Mouse (Mus musculus) hematopoietic stem cell, adult 5-6 weeks (primary cell): ENCODE results near the gene Bnc2. TPM values are rescaled to one million over a fixed set of nuclear protein-coding genes. Genes with fewer than 3 reads are reported as not detected.

Experiments used
- ATAC-seq, 2 experiments: fragments of 125-278 bp in 1 of 2; replicated peaks in 1 of 2; 2 replicates each; pipeline ENCODE4 v1.8.0; 2016 to 2017; ENCODE audit warnings: inconsistent platforms in 2 of 2, mild to moderate bottlenecking in 2 of 2, moderate number of reproducible peaks in 2 of 2, low read depth in 1 of 2, moderate TSS enrichment in 1 of 2; ENCODE audit not compliant: low FRiP score in 2 of 2, poor library complexity in 2 of 2, severe bottlenecking in 2 of 2, insufficient read depth in 1 of 2, low TSS enrichment in 1 of 2
- total RNA-seq: library from RNA; stranded (forward); fragments of 172-1452, 232-1000 nt; gene quantifications from 2 replicates; pipeline ENCODE4 v1.2.3, GENCODE M21; 2017

Bnc2 gene
- total RNA-seq, 1 experiment from 2014 or later, result not detected

DNA sequence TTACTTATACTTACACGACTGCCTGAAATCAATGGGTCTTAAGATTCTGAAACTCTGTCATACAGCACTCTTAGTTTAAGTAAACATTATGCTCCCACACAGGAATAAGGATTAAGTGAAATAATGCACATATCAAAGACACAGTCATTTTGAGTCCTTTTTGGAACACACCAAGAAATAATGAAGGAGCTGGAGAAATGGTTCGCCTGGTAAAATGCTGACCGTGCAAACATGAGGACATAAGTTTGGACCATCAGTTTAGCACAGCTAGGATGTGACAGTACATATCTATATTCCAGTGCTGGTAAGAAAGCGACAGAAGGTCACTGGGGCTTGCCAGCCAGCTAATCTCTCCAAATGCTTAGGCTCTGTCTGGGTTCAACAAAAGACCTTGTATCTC is 205.7 kb downstream of the Bnc2 start:
- no peak for ATAC-seq

GRCm38 (mm10) chr4:84467722-84468121 is 207.4 kb downstream of the Bnc2 start:
- ATAC-seq, result no peak

- ATAC-seq, result no peak
These were observed 216.9 kb downstream of the Bnc2 start for GRCm38 (mm10) chr4:84458218-84458560.

GRCm38 (mm10) chr4:84457512-84458217 is 217.4 kb downstream of the Bnc2 start:
- ATAC-seq, result no peak

DNA sequence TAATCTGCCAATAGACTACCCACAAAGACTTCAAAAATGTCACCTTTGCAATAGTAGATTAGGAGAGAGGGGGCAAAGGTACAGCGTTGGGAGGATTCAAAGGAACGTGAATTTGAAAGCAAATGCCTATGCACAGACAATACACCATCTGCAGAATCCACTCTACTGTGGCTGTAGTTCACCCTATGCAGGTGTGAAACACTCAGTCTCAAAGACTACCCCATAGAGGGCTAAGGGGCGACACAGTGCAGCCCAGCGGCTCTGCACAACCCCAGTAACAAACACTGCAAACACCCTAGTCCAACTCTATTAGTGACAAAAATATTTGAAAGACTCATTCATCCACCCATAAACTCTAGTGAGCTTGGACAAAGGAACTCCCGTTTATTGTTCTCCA is 218.2 kb downstream of the Bnc2 start:
- no peak for ATAC-seq

GRCm38 (mm10) chr4:84456198-84456852 is 218.8 kb downstream of the Bnc2 start:
- no peak for ATAC-seq

GRCm38 (mm10) chr4:84454493-84454892 is 220.6 kb downstream of the Bnc2 start:
- no peak for ATAC-seq

DNA sequence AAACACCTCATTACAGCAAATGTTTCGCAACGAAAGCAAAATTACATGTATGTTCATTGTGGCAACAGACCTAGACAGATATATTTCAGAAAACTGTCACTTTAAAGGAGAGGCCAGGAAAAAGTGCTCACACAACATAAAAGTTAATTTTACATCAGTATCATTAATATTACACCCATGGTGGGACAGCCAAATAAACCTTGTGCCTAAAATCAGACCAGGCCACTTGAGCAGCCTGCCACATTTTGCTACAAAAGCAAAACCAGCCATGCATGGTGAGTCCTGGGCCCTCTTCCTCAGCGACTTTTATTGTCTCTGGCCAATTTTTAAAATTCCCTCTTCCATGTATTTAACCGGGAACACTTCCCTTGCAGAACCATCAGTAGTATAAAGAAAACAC is 221.5 kb downstream of the Bnc2 start:
- no peak for ATAC-seq

GRCm38 (mm10) chr4:84452642-84453041 is 222.4 kb downstream of the Bnc2 start:
- ATAC-seq, result no peak

GRCm38 (mm10) chr4:84449246-84450005 is 225.6 kb downstream of the Bnc2 start:
- ATAC-seq, result no peak

DNA sequence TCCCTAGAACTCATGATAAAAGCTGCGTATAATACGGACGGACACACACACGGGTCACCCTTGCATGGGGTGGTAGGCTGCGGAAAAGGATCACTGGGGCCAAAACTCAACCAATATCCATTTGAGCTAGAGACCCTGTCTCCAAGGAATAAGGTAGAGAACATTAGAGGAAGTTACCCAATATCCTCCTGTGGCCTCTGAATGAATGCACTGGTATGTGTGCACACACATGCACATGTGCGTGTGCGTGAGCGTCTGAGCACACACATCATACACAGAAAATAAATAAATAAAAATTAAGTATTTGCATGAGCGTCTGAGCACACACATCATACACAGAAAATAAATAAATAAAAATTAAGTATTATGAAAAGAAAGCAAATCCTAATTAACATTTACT is 241.8 kb downstream of the Bnc2 start:
- no peak for ATAC-seq

DNA sequence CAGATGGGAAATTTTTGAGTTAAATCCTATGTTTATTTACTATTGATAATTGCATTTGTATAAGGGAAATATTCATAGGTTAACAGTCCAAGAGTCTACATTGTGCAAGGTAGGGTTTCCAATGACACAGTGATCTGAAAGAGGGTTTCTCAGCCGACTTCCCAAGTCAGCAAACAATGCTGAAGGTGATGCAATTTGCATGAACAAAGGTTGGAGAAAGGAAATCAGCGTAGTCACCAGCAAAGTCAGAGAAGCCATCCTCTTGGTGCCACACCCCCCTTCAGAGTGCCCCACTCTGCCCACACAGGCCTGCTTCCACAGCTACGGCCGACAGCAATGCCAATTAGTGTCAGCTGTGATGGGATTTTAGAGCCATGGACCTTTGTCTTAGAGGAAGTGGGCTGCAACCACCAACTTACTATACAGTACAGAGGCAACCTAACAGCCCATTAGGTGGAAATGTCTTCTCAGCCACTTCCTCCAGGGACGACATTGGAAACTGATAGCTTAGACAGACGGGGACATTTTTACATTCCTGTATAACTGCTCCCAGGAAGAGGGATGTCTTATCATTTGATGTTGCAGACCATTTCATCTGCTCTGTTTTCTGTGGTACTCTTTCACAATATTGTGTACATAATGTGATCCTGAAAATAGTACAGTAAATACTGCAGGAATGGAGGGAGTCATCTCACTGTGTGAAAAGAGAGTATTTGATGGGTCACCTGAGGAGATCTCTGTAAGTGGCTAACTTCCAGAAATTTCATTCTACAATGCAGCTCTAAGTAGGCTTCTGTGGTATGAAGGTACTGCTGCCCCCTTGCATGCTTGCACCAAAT is 243.2 kb downstream of the Bnc2 start:
- ATAC-seq, result peak; percentile 69; a peak in 3 of 4 replicates

DNA sequence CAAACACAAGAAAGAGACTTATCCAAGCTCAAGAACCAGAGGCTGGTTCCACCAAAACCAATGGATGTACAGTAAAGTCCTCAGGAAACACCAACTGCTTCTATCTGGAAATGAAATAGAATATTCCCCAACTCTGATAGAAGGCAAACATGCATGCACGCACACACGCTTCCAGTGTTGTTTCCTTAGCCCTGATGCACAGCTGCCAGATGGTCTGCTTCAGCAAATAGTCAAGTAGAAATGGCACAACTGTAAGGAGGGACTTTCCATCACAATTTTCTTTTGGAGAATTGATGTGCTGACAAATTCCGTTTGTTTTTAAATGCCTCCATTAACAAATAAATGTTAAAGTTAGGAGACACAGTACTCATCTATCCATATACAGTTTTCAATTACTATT is 247.1 kb downstream of the Bnc2 start:
- ATAC-seq, result no peak

GRCm38 (mm10) chr4:84411431-84411830 is 263.6 kb downstream of the Bnc2 start:
- ATAC-seq, result no peak

DNA sequence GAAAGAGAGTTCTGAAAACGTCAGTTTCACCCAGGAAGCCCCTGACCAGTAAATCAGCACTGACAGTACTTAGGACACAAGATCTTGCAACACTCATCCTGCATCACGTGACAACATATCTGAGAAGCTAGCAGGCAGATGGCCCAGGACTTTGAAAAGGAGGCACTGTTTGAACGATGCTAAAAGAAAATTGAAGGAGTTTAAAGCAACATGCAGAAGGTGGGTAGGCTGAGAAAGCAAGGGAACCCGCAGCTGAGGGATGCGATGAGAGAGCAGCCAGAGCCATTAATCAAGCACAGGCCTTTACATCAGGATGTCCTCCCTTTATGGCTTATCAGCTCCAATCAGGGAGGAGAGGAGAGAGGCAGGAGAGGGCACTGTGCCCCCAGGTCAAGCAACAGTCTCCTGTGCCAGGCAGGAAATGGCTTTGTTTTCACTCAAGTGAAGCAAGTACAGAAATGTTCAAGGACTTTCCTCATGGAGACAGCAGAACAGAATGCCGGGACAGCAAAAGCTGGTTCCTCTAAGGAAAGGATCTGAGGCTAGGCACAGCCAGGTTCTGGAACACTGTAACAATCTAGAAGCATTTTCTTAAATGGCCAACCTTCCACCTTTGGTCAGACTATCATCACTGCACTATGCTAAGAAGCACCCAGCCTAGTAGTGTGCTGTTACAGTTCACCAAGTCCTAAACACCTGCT is 267.6 kb downstream of the Bnc2 start:
- ATAC-seq, result no peak

GRCm38 (mm10) chr4:84403356-84404145 is 271.5 kb downstream of the Bnc2 start:
- ATAC-seq, result no peak
